Mouse (Mus musculus) adrenal gland, postnatal 4 days (tissue): ENCODE data around the gene Cdyl. TPM values are rescaled to one million over a fixed set of nuclear protein-coding genes. Genes with fewer than 3 reads are reported as not detected.

Source experiments
- DNase-seq, 2 experiments: peaks; one replicate each; pipeline ENCODE4 v3.0.0; 2021 to 2022; ENCODE audit warnings: low spot score in 2 of 2, mixed read lengths in 2 of 2
- total RNA-seq, 2 experiments: library from RNA; stranded (reverse); gene quantifications; 2 replicates each; pipeline ENCODE4 v1.2.3; 2021

Gene Cdyl
- total RNA-seq, 2 experiments from 2014 or later, result 33.2 to 37.4 TPM

GRCm38 (mm10) chr13:35797811-35798522 lies 138.3 kb downstream of the Cdyl start:
- no peak for DNase-seq

DNA sequence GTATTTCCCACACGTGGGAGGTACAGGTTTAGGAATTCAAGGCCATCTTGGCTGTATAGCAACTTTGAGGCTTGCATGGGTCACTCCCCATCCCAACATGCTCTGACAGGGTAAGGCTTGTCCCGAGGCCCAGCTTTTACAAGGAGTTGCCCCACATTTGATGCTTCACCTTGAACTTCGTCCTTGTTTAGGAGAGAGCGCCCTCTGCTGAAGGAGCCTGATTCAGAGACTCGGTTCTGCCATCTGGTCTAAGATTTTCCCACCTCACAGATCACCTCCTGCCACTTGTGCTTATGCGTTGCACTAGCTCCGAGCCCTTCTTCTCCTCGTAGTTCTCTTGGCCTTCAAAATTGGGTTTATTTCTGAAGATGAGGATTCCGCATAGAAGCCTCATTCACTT lies 139.0 kb downstream of the Cdyl start:
- no peak for DNase-seq

DNA sequence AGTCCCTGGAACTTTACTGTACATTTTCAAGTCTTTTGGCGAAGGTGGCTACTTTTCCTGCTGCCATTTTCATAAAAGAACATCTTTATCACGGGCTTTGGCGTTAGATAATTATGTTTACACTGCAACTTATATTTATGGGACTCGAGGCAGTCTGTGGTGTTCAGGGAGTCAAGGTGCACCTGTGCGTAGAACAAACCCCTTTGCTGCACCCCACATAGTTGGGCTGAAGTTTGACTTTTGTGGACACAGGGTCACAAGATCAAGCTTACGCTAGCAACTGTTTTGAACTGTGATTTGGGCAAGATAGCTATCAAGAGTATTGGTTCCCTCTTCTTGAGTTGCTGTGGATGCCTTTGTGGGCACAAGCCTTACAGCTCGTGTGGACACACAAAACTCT lies 140.6 kb downstream of the Cdyl start:
- no peak for DNase-seq

DNA sequence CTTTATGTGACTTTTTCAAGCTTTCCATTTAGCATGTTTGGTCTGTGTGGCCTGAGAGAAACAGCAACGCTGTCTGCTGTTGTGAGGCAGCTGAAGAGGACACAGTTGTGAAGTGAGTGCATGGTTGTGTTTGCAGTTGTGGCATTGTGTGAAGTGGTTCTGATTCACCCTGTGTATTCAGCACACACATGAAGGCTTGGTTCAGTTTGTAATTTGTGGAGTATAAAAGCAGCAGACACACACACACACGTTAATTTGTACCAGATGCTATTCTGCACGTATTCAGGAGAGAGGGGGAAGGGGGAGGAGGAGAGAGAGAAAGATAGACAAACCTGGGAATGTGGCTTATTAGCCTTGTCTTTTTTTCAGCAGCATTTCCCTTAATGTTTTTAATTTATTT lies 146.1 kb downstream of the Cdyl start:
- no peak for DNase-seq

DNA sequence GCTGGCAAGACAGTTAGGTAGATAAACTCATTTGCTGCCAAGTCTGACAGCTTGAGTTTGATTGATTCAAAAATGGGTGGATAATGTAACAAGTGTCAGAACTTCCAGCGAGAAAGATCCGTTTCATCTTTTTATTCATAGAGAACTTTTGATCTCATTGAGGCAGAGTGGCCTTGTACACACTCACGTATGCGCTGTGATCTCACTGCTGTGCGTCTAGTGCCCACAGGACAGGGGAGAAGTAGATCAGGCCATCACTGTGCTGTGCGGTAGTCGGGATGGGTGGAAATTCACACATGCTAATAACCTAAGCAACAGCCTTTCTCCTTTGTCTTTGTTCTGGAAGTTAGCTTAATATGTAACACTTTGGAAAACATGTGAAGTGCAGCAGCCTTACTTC lies 146.5 kb downstream of the Cdyl start:
- DNase-seq, result no peak

DNA sequence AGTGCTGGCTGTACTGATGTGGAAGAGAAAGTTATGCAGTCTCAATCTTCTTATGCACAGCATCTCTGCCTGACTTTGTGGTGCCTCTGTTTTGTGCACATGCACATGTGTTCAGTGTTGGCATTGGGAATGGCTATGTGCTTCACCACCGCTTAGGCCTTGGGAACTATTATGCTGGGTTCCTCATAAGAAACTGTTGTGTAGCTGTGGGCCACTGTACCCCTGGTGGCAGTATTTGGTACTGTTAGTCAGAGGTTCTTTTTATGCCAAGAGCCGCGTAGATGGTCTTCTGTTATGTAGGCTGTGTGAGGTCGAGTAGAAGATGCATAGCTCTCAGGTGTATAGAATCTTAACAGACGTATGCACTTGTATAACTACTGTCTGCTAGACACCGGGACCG lies 147.4 kb downstream of the Cdyl start:
- DNase-seq, result no peak

DNA sequence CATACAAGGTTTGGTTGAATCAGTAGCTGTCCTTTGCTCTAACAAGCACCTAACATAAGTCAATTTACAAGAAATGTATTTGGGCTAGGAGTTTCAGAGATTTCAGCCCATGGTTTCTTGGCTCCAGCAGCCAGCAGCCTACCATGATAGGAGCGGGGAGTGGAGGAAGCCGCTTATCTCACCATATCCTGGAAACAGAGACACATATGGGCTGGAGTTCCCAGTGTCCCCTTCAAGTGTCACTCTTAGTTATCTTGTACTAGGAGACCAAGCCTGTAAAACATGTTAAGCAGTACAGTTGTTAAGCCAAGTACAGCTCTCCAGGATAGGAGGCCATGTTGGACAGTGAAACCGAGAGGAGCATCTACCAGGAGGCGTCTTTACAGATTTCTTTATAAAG lies 147.9 kb downstream of the Cdyl start:
- DNase-seq, result no peak

DNA sequence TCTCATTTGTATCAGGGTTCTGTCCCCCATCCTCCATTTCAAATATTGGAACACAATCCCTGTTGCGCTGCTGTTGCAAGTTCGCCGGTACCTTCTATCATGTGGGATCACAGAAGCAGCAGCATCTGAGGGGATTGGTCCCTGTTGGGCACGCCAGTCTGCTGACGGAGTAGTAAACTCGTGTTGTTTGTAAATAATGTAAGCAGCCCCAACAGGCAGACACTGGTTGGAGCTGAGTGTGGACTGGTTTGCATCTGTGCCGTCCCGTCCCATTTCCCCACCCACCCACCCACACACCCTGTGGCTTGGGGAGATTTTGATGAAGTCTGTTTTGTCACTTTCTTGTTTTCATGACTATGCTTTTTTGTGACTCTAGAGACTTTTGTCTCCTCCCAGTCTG lies 148.3 kb downstream of the Cdyl start:
- DNase-seq, result no peak

DNA sequence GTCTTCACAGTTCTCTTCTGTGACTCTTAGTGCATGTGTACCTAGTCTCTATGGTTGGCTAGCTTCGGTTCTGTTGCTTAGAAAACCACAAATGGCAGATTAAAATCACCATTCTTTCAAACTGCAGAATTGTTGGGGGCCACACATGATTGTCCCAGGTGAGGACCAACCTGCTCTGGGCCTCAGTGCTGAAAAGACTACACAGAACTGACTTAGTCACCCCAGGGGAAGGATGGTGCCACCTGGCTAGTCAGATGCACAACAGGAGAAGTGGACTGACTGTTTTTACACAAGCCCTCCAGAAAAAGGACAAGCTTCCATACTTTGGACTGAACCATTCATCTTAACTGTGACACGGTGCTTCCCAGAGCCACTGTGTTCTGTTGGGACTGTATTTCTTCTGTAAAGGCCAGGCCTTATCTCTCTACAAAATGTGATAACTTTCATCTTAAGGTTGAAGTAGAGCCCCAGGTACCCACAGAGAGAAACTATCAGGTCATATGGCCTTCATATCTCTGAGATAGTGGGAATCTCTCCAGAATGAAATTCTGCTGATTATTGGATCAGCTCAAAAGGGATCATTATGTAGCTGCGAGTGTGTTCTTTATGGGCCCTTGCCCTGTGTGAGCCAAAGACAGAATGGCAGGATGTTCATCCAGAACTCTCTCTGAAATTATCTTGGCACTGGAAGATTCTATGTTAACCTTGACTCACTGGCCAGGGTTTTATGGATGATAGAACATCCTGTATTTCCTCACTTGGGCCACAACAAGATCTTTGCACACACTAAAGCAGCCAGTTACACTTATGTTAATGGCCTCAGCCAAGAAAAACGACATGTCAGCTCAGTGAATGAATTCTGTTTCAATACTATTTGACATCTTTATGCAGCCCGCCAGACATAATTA lies 149.9 kb downstream of the Cdyl start:
- no peak for DNase-seq

DNA sequence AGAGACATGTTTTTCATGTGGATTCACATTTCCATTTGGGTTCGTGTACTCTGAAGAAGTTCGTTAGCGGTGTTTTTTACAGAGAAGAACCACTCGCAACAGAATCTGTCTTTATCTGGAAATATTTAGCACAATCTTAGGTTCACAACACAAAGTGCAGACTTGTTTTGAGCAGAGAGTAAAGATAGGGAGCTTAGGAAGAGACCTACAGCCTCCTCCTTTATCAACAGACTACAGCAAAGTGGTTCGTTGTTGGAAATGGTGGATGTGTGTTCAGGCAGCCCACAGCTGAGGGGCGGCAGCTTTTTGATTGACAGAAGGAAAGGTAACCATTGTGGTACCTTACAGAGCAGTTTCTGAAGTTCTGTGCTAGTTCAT lies 150.5 kb downstream of the Cdyl start:
- DNase-seq, result no peak

GRCm38 (mm10) chr13:35811361-35812190 lies 151.9 kb downstream of the Cdyl start:
- DNase-seq, result no peak

- no peak for DNase-seq
Measured at GRCm38 (mm10) chr13:35812191-35812440, 152.5 kb downstream of the Cdyl start.

GRCm38 (mm10) chr13:35813348-35814127 lies 153.9 kb downstream of the Cdyl start:
- DNase-seq, result no peak

GRCm38 (mm10) chr13:35815205-35815726 lies 155.6 kb downstream of the Cdyl start:
- DNase-seq, result no peak

DNA sequence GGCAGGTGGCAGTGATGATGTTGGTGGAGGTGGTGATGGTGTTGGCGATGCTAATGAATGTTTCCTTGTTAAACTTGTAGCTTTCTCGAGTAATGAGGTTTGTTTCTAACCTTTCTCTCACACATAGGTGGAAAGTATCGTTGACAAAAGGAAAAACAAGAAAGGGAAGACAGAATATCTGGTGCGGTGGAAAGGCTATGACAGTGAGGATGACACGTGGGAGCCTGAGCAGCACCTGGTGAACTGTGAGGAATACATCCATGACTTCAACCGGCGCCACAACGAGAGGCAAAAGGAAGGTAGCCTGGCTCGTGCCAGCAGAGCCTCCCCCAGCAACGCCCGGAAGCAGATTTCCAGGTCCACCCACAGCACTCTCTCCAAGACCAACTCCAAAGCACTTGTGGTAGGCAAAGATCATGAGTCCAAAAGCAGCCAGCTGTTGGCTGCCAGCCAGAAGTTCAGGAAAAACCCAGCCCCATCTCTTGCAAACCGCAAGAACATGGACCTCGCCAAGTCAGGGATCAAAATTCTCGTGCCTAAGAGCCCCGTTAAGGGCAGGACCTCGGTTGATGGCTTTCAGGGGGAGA lies 156.2 kb downstream of the Cdyl start:
- DNase-seq, result no peak

- no peak for DNase-seq
Measured at GRCm38 (mm10) chr13:35817626-35818025, 158.0 kb downstream of the Cdyl start.

GRCm38 (mm10) chr13:35818060-35818459 lies 158.4 kb downstream of the Cdyl start:
- DNase-seq, result no peak

GRCm38 (mm10) chr13:35821821-35822454 lies 162.3 kb downstream of the Cdyl start:
- DNase-seq, result no peak

DNA sequence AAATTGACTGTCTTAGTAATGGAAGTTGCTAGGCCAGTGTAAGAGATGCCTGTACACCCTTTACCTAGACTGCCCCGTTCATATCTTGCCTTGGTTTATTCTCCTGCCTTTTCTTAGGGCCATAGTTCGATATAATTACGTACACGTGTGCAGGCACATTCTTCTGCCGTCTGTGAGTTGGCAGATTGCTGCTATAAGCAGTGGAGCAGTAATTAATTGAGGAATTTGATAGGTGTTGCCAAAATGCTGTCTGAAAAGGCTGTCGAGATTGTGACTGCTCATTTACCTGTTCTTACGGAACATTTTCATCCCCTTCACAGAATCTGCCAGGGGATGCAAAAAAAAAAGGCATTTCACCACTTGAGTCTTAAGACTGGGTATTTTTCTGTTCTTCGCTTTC lies 163.2 kb downstream of the Cdyl start:
- DNase-seq, result no peak

DNA sequence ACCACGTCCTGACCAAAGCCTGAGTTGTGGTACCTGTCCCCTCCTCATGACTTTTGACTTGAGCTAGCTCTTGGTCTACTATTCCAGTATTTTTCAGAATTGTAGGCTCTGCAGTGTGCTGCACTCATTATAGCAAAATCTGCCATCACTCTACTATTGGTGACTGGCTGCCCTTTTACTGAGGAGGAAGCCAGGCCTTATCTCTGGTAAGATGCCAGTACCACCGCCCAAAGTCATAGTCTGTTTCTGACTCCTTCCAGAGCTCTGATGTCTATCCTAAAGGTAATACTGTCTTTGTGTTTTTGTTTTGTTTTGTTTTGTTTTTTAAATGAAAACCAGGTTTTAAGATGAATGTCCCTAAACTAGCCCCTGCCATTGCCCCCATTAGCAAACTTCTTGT lies 166.0 kb downstream of the Cdyl start:
- no peak for DNase-seq
